Mouse (Mus musculus): ENCODE results near the gene Trio. TPM values are rescaled to one million over a fixed set of nuclear protein-coding genes. Genes with fewer than 3 reads are reported as not detected.

Trio gene
- 2.8 and 2.9 TPM in 2 replicates for polyA plus RNA-seq (2015; fragmentation: Nextera tagmentation; extraction: Ambion mirVana)

DNA sequence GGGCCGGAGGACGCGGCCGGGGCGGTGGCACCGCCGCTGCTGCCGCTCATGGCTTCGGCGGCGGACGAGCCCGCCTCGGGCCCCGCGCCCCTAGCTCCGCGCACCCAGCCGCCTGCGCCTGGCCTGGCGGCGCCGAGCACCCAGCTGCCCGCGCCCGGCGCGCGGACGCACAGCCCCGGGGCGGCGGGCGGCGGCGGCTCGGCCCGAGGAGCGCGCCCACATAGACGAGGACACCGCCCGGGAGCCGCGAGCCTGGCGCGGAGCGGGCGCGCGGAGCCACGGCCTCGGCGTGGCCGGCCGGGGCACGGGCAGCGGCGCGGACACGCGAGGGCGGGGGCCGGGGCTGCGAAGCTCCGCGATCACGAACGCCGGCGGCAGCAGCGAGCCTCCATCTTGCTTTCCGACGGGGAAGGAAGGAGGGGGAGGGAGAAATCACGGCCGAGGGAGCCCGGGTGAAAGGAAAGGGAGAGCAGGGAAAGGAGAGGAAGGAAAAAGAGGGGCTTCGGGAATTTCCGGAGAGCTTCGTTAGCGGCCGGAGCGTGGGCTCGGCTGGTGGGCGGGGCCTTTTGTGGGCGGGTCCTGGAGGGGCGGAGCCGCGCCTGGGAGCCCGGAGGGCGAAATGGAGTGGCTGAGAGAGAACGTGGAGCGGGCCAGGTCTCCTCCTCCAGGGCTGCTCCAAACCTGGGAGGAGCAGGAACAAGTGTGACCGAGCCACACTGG lies at the start of gene Trio:
Trio (minus strand) TSS at position 402 of the 720 bp plus-strand sequence.
- Histone ChIP-seq H3K4me3 (replicated peaks) (peak within 1 kb of the TSS; percentile 64), H3K36me3 (replicated peaks) (no peaks in the 10 kb centered on the region), H3K9me3 (replicated peaks) (no peaks in the 10 kb centered on the region), H3K4me2 (peak within 1 kb of the TSS; percentile 74), H3K4me1 (replicated peaks) (peaks cover 32% of the 10 kb centered on the region), H3K27ac (replicated peaks) (peak within 1 kb of the TSS; percentile 70), H3K27me3 (peaks cover 70% of the 10 kb centered on the region), H3K9ac (peak within 1 kb of the TSS; percentile 58)
- WGBS (ENCODE audit: insufficient replicate concordance), result under 1% methylated on average over 85 of the region's 94 CpGs
- ATAC-seq (ENCODE audit: insufficient read depth), result peak; percentile 84

- H3K27ac ChIP-seq (replicated peaks), result no peak overlapping the region
- H3K4me1 ChIP-seq (replicated peaks), result no peaks in the 10 kb centered on the region
- no peaks in the 10 kb centered on the region for H3K9me3 ChIP-seq (replicated peaks)
- H3K36me3 ChIP-seq (replicated peaks), result no peaks in the 10 kb centered on the region
- no peak overlapping the region for H3K9ac ChIP-seq
- H3K27me3 ChIP-seq, result no peaks in the 10 kb centered on the region
- H3K4me2 ChIP-seq, result no peak overlapping the region
- no peak overlapping the region for H3K4me3 ChIP-seq (replicated peaks)
- no peak for ATAC-seq (ENCODE audit: insufficient read depth)
- 66% methylated on average over 4 of the region's 4 CpGs for WGBS (ENCODE audit: insufficient replicate concordance)
Observed at GRCm38 (mm10) chr15:28074416-28074970, 48.8 kb upstream of the Trio start.

DNA sequence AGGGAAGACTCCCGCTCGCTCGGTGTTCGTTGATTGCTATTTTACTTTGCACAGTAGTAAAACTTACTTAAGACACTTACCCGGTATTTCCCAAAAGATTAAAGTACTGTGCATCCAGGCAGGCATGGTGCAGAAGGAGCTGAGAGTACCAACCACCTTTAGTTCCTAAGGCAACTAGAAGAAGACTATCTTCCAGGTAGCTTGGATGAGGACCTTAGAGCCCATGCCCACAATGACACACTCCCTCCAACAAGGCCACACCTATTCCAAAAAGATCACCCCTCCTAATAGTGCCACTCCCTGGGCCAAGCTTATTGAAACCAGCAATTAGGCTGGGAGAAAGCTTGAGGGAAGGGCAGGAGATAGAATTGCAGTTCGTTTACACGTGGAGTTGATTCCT lies 46.0 kb upstream of the Trio start:
- Histone ChIP-seq H3K4me2 (no peak overlapping the region), H3K9ac (no peak overlapping the region), H3K36me3 (replicated peaks) (no peaks in the 10 kb centered on the region), H3K9me3 (replicated peaks) (no peaks in the 10 kb centered on the region), H3K27ac (replicated peaks) (no peak overlapping the region), H3K4me1 (replicated peaks) (no peaks in the 10 kb centered on the region), H3K27me3 (no peaks in the 10 kb centered on the region), H3K4me3 (replicated peaks) (no peak overlapping the region)
- ATAC-seq (ENCODE audit: insufficient read depth), result no peak
- WGBS (ENCODE audit: insufficient replicate concordance), result 42% methylated on average over 7 of the region's 7 CpGs

GRCm38 (mm10) chr15:28070771-28071419 lies 45.2 kb upstream of the Trio start:
- Histone ChIP-seq H3K4me3 (replicated peaks) (no peak overlapping the region), H3K27ac (replicated peaks) (no peak overlapping the region), H3K9me3 (replicated peaks) (no peaks in the 10 kb centered on the region), H3K27me3 (no peaks in the 10 kb centered on the region), H3K36me3 (replicated peaks) (no peaks in the 10 kb centered on the region), H3K9ac (no peak overlapping the region), H3K4me2 (peak overlapping the region; percentile 39), H3K4me1 (replicated peaks) (no peaks in the 10 kb centered on the region)
- WGBS (ENCODE audit: insufficient replicate concordance), result 2% methylated on average over 12 of the region's 12 CpGs
- no peak for ATAC-seq (ENCODE audit: insufficient read depth)

GRCm38 (mm10) chr15:28070221-28070620 lies 44.6 kb upstream of the Trio start:
- no peak overlapping the region for H3K9ac ChIP-seq
- no peak for ATAC-seq (ENCODE audit: insufficient read depth)
- no peaks in the 10 kb centered on the region for H3K9me3 ChIP-seq (replicated peaks)
- H3K36me3 ChIP-seq (replicated peaks), result no peaks in the 10 kb centered on the region
- H3K4me2 ChIP-seq, result no peak overlapping the region
- WGBS (ENCODE audit: insufficient replicate concordance), result 45% methylated on average over 5 of the region's 5 CpGs
- no peak overlapping the region for H3K4me3 ChIP-seq (replicated peaks)
- H3K27me3 ChIP-seq, result no peaks in the 10 kb centered on the region
- no peak overlapping the region for H3K27ac ChIP-seq (replicated peaks)
- no peaks in the 10 kb centered on the region for H3K4me1 ChIP-seq (replicated peaks)

- Histone ChIP-seq H3K4me1 (replicated peaks) (no peaks in the 10 kb centered on the region), H3K9me3 (replicated peaks) (no peaks in the 10 kb centered on the region), H3K9ac (no peak overlapping the region), H3K4me3 (replicated peaks) (no peak overlapping the region), H3K27me3 (no peaks in the 10 kb centered on the region), H3K4me2 (no peak overlapping the region), H3K36me3 (replicated peaks) (no peaks in the 10 kb centered on the region), H3K27ac (replicated peaks) (no peak overlapping the region)
- no peak for ATAC-seq (ENCODE audit: insufficient read depth)
Observed at GRCm38 (mm10) chr15:28067373-28067772, 41.7 kb upstream of the Trio start.

DNA sequence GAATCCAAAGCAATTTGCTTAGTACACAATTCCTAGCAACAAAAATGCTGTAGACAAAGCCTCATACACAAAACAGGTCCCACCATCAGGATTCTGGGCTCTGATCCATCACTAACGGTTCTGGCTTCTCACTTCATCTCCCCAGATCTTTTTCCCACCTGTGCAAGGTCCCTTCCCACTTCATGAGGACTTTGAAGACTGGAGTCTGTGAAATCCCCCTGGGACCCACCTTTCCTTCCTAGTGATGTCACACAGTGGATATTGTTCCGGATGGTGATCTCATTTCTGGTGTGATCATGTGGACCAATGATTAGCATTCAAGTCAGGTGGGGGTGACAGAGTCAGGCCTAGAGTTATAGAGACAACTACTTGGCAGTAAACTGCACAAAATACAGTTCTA lies 40.8 kb upstream of the Trio start:
- Histone ChIP-seq H3K27me3 (no peaks in the 10 kb centered on the region), H3K36me3 (replicated peaks) (no peaks in the 10 kb centered on the region), H3K4me3 (replicated peaks) (no peak overlapping the region), H3K9ac (no peak overlapping the region), H3K4me2 (no peak overlapping the region), H3K27ac (replicated peaks) (no peak overlapping the region), H3K4me1 (replicated peaks) (no peaks in the 10 kb centered on the region), H3K9me3 (replicated peaks) (no peaks in the 10 kb centered on the region)
- 48% methylated on average over 2 of the region's 2 CpGs for WGBS (ENCODE audit: insufficient replicate concordance)
- ATAC-seq (ENCODE audit: insufficient read depth), result no peak

DNA sequence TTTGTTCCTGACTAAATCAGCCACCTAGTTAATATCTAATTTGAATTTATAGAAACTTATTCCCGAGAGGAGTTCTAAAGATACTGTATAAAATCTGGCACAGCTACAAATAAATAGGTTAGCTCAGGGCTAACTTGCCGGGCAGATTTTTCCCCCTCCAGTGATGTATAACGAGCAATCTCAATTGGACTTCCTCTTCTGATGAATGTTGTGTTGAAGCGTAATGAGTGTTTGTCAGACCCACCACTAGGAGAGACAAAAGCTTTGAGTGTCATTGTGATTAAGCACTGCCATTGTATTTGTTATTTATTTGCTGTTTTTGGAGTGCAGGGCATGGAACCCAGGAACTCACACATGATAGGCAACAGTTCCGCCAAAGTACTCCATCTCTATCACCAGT lies 39.9 kb upstream of the Trio start:
- Histone ChIP-seq H3K9ac (no peak overlapping the region), H3K36me3 (replicated peaks) (no peaks in the 10 kb centered on the region), H3K4me2 (no peak overlapping the region), H3K4me3 (replicated peaks) (no peak overlapping the region), H3K4me1 (replicated peaks) (no peaks in the 10 kb centered on the region), H3K27ac (replicated peaks) (no peak overlapping the region), H3K27me3 (no peaks in the 10 kb centered on the region), H3K9me3 (replicated peaks) (no peaks in the 10 kb centered on the region)
- WGBS (ENCODE audit: insufficient replicate concordance), result 45% methylated on average over 5 of the region's 5 CpGs
- ATAC-seq (ENCODE audit: insufficient read depth), result no peak

DNA sequence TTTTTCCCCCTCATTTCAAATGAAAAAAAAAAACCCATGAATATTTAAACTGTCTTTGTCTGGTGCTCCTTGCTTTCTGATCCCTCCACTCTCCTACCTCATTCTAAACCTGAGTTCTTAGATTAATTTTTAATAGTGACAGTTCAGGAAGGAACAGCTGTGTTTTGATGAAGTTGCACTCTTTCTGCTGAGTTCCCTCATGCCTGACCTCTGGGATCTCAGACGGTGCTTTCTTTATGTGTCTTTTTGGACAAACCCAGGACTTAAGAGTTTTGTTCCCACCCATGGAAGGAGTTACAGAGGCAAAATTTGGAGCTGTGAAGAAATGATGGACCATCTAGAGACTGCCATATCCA lies 39.1 kb upstream of the Trio start:
- H3K4me3 ChIP-seq (replicated peaks), result no peak overlapping the region
- no peaks in the 10 kb centered on the region for H3K36me3 ChIP-seq (replicated peaks)
- no peak overlapping the region for H3K27ac ChIP-seq (replicated peaks)
- 63% methylated on average over 1 of the region's 1 CpGs for WGBS (ENCODE audit: insufficient replicate concordance)
- no peak overlapping the region for H3K9ac ChIP-seq
- no peaks in the 10 kb centered on the region for H3K9me3 ChIP-seq (replicated peaks)
- no peak for ATAC-seq (ENCODE audit: insufficient read depth)
- H3K4me2 ChIP-seq, result no peak overlapping the region
- H3K27me3 ChIP-seq, result no peaks in the 10 kb centered on the region
- H3K4me1 ChIP-seq (replicated peaks), result no peaks in the 10 kb centered on the region

- no peaks in the 10 kb centered on the region for H3K27me3 ChIP-seq
- no peaks in the 10 kb centered on the region for H3K36me3 ChIP-seq (replicated peaks)
- H3K4me3 ChIP-seq (replicated peaks), result no peak overlapping the region
- ATAC-seq (ENCODE audit: insufficient read depth), result no peak
- H3K9me3 ChIP-seq (replicated peaks), result no peaks in the 10 kb centered on the region
- H3K27ac ChIP-seq (replicated peaks), result no peak overlapping the region
- H3K4me1 ChIP-seq (replicated peaks), result no peaks in the 10 kb centered on the region
- no peak overlapping the region for H3K4me2 ChIP-seq
- WGBS (ENCODE audit: insufficient replicate concordance), result 70% methylated on average over 13 of the region's 13 CpGs
- H3K9ac ChIP-seq, result no peak overlapping the region
Observed at GRCm38 (mm10) chr15:28064081-28064732, 38.6 kb upstream of the Trio start.

GRCm38 (mm10) chr15:28063466-28063865 lies 37.8 kb upstream of the Trio start:
- Histone ChIP-seq H3K9me3 (replicated peaks) (no peaks in the 10 kb centered on the region), H3K4me1 (replicated peaks) (no peaks in the 10 kb centered on the region), H3K4me3 (replicated peaks) (no peak overlapping the region), H3K27ac (replicated peaks) (no peak overlapping the region), H3K4me2 (no peak overlapping the region), H3K36me3 (replicated peaks) (no peaks in the 10 kb centered on the region), H3K9ac (no peak overlapping the region), H3K27me3 (no peaks in the 10 kb centered on the region)
- ATAC-seq (ENCODE audit: insufficient read depth), result no peak
- 60% methylated on average over 2 of the region's 2 CpGs for WGBS (ENCODE audit: insufficient replicate concordance)

Data from liver, embryonic 15.5 days (tissue).